Mouse (Mus musculus): ENCODE measurements around the gene Rbm41.

Gene Rbm41

DNA sequence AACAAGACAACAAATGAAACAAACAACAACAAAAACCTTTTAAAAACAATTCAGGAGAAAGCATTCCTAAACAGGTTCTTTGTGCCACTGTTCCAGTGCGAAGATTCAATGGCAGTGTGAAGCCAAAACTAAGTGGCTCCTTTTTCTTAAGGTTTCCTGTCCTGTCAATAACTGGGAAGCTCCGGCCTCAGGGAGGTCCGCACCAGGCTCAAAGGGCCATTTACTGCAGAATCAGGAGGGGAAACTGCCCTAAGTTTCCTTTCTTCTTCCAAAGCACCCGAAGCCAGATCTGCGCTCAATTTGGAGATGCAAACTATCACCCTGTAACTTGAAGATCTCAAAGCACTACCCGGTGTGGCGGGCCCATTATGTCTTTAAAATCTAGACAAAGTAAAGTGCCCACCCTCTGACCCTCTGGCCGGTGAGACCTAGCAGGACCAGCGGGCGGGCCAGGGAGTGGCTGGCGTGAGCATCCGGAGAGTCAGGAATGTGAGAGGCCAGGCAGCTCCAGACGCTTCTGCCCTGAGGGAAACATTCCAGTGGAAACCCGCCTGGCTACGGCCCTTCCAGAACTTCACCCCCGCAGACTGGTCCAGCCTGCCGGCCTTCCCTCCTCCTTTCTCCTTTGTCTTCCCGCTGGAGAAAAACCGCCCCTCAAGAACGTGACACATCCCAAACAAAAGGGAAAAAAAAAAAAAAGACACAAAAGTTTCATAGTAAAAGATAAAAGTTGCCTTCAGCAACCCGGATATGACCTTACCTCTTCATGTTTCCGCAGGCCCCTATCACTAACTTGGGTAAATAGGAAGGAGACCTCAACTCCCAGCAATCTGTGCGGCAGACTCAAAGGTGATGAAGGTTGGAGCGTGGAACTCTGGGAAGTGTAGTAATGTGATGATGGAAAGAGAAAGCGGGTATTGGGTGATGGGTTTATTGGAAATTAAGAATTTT lies at the start of gene Rbm41:
TSS of gene Rbm41 (minus strand) at position 856 of the 951 bp plus-strand sequence.
- DNase-seq: peak; percentile 26

DNA sequence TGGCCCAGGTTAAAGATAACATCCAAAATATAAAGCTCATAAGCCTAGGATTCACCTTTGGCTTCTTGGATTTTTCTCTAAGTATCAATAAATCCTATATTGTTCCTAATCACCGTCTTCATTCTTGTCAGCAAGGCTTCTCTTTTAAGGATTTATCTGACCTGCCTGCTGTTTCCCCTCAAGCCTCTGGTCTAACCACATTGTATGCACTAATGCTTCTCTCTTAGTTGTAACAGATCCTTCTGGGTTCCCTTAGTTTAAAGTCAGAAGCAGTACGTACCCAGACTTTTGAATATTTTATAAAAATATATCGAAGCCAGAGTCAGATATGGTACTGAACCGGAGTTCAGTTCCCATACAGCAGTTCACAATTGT lies 283 bp upstream of the Rbm41 start:
- no peak for DNase-seq

DNA sequence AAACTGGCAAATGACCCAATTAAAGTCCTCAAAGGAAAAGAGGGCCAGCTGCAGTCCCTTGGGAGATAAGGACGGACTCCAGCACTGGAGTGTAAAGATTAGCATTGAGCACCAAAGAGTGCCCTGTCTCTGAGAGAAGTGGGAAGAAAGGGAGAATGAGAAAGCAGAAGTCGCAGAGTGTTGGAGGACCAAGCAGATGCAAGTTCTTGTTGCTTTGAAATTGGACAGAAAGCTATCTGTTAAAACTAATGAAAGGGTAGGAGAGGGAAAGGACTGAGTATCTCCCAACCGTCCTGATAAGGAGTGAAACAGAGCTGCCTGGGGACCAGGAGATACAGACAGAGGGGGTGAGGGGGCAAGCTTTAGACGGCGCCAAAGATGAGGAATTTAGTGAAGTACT lies 16.3 kb downstream of the Rbm41 start:
- no peak for DNase-seq

DNA sequence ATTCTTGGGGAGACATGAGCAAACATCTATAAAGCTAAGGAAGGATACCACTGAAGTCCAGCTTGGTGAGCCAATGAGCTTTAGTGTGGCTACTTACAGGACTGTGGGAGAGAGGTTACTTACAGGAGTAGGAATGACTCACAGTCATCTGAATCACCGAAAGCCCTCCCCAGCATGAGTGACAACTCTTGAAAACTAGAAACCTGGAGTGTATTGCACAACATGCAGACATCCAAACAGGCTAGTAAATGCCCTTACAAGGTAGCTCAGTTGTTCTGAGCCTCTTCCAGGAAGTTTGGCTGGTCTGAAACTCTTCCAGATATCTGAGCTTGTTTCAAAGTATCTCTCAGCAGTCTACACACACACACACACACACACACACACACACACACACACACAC lies 64.9 kb downstream of the Rbm41 start:
- no peak for DNase-seq

DNA sequence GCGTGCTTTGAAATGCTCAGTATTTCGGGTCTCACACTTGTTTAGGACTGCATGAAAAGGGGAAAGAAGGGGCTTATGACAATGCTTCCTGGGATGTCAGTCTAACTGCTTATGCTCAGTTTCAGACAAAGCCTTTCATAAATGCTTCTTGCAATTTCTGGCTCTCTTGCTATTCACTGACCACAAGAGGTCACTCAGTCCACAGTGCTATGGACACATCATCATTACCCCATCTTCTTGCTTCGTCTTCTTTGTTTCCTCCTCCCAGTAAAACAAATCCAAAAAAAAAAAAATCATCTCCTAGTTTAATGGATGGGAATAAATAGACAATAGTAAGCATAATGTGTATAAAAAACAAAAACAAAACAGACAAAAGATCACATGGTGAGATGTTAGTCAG lies 65.9 kb downstream of the Rbm41 start:
- no peak for DNase-seq

DNA sequence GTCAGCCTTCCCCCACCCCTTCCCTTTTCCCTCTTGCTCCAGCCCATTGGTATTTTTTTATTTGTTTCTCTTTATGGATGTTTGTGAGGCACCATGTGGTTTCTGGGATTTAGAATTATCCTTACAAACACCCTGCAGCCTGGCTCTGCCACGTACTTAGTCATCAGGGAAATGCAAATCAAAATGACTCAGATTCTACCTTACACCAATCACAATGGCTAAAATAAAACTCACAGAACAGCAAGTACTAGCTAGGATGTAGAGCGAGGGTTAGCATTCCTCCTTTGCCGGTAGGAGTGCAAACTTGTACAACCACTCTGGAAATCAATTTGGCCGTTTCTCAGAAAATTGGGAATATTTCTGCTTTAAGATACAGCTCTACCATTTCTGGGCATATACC lies 77.8 kb downstream of the Rbm41 start:
- DNase-seq: no peak

DNA sequence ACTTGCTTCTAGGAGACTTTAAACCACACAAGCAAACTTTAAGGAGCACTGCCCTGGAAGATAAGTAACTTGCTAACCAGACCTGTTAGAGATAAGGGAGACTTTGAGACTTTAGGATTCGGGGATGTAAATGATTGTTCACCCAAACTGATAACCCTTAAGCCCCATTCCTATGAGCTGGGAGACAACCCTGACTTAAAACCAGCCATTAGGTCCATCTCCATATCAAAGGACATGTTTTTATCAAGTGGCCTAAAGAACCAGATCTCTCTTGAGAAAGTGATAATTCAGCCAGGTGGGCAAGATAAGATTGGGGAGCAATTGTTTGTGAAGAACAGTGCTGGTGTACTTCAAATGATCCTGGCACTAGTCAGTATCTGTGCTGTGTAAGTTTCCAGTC lies 107.0 kb downstream of the Rbm41 start:
- DNase-seq: no peak

DNA sequence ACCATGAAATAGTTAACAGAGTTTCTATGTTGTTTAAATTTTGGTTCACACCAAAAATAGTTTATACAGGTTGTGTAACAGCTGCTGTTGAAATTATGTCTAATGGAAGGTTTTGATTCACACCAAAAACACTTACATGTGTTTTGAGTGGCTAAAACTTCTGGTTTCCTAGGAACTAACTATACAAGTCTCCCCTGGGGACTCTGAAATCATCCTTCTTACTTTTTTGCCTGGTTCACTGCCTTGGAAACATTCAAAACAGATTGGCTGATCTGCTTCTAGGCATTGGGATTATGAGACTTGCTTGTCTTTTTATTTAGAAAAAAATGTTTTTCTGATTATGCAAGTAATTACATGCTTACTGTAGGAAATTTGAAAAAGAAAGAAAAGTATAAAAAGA lies 115.2 kb downstream of the Rbm41 start:
- no peak for DNase-seq

DNA sequence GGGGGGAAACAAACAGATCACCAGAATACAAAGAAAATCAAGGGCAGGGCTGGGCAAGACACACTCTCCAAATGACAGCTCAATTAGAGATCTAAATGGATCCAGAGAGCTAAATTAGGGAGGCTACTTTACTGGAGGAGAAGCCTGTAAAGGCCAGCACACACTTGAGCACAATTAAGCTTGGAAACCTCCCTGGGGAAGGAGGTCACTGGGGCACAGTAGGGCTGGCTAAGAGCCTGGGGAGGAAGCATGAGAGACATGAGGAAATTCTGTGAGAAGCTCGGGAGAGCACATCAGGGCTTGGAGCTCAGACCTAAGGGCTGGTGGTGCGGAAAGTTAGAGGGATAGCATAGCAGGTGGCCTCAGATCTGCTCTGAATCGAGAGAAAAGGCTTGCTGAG lies 120.5 kb downstream of the Rbm41 start:
- no peak for DNase-seq

DNA sequence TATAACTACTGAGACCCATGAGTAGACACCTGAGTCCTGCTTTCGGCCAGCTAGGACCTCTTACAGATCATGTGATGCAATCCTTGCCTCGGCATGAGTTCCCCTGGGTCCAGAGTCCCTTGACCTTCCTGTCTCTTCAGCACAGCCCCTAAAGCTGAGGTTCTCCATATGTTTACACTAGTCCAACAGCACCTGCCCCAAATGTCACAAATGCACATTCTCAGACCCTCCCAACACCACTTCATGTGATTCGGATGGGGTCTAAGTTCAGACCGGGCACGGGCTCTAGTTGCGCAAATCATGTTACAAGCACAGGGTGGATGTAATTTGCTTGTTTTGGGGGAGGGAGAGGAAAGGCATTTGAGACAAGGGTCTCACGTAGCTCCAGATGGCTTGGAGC lies 121.3 kb downstream of the Rbm41 start:
- no peak for DNase-seq

DNA sequence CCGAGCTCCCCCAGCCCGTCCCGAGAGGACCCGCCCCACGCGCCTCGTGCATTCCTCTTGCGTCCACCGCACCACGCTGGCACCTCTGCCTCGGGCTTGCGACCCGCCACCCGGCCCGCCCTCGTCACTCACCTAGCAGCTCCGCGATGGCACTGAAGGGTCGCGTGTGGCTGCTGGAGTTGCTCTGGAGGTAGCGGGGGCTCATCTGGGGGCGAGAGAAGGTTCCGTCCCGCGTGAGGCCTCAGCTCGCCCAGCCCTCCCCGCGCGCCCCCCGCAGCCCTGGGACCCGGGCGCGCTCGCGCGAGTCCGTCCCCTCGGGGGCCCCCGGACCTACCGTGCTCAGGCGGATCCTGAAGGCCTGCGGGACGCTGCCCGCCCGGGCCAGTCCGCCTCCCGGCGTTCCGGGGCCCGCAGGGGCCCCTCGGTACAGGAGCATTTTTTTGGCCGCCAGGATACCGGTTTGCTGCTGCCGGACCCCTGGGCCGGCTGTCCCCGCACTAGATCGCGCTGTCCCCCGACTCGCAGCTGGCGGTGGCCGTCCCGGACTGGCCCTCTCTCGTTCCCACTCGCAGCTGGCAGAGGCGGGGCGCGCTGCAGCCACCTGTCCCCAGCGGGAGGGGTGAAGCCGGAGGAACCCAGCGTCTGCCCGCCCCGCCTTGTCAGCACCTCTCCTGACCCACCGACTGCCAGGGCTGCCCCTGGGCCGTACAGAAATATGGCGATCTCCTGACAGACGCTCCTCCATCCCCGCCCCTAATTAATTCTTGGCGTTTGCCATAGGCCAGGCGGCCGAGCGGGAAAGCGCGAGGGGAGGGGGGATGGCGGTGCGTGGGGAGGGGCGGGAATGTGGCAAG lies 127.2 kb downstream of the Rbm41 start, which contains the start of gene Morc4:
TSS of gene Morc4 (minus strand) at position 740 of the 854 bp plus-strand sequence.
- peak; percentile 54 for DNase-seq

DNA sequence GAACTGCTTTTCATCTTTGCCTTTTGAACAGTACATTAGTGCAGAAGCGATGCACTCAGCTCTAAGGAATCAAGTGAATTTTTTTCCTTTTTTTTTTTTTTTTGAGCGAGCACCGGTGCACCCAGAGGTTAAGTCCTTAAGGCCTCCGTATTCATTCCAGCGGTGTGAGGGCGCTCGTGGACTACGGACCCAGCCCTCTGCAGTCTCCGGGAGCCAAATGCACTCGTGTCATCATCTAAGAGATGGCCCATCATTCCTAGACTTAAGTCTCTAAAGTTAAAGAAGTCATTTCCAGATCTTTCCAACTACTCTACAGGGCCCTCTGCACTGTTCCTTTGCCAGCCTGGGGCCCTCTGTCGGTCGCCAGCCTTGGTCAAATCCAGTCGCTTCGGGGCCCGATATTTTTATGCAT lies 128.1 kb downstream of the Rbm41 start:
- peak; percentile 32 for DNase-seq

DNA sequence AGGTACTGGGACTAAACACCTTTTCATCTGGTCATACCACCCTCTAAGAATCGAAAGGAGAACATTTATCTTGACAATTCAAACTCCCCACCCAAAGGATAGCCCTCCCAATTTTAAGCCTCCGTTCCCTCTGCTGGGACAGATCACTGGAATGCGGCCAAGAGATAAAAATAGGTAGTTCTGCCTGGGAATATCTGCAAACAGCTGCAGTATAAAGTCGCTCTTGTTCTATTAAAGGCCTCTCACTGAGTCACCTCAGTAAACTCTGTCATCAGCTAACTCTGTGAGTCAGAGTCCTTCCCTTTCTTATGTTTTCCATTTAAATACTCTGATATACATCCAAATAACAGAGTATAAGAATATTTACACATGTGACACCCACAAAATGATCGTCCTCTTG lies 139.0 kb downstream of the Rbm41 start:
- DNase-seq: no peak

DNA sequence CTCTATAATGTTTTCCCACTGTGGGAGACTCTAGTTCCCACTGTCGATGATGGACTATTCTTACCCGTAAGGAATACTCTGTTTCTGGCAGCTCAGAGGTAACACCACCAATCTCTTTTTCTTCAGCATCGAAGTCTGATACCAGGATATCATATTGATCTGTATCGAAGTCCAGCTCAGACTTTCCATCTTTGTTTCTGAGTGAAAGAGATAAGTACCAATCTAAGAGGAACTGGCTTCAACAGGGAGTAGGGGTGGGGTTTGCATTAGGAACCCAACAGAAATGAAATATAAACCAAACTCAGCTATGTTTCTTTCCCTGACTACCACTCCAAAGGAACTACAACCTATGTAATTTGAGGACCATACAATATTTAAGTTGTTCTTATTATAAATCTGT lies 143.6 kb downstream of the Rbm41 start:
- DNase-seq: no peak

DNA sequence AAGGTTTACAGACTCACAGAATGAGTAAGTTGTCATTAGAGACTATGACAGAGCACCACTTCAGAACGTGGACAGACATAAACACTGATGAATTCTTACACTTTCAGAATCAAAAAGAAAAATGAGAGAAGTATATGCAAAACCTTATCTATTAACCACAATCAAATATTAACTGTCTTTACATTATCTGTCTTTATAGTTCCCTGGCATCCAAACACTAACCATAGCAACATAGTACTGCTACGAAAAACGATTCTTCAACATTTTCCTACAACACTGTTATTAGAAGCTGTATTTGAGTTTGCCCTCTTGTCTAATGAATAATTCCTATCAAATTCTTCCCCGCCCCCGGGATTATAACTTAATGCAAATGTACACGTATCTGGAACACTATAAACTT lies 157.3 kb downstream of the Rbm41 start:
- no peak for DNase-seq
